Mouse (Mus musculus) adrenal gland, adult 8-10 months (tissue): ENCODE measurements around the gene Spata31d1c. TPM values are rescaled to one million over a fixed set of nuclear protein-coding genes. Genes with fewer than 3 reads are reported as not detected.

Experiments used
- DNase-seq: peaks from one replicate; pipeline ENCODE4 v3.0.0; 2022
- total RNA-seq, 4 experiments: library from RNA; stranded (reverse); gene quantifications; 2 replicates each; pipeline ENCODE4 v1.2.4; 2022

Gene Spata31d1c
- total RNA-seq, result not detected

GRCm38 (mm10) chr13:65032758-65033157 is at the start of gene Spata31d1c:
Spata31d1c (plus strand) TSS chr13:65033058.
- DNase-seq, result no peak

- no peak for DNase-seq
Observed at GRCm38 (mm10) chr13:64988828-64989227, 44.0 kb upstream of the Spata31d1c start.

- DNase-seq, result no peak
Observed at GRCm38 (mm10) chr13:65005414-65005813, 27.4 kb upstream of the Spata31d1c start.

GRCm38 (mm10) chr13:65006760-65007159 is 26.1 kb upstream of the Spata31d1c start:
- DNase-seq, result no peak

GRCm38 (mm10) chr13:65007971-65008370 is 24.9 kb upstream of the Spata31d1c start:
- DNase-seq, result no peak

- no peak for DNase-seq
Observed at GRCm38 (mm10) chr13:65011052-65011738, 21.7 kb upstream of the Spata31d1c start.

- no peak for DNase-seq
Observed at GRCm38 (mm10) chr13:65035057-65035456, 2.2 kb downstream of the Spata31d1c start.

- DNase-seq, result no peak
Observed at GRCm38 (mm10) chr13:65052660-65053059, 19.8 kb downstream of the Spata31d1c start, which contains the start of gene Prss47. Prss47 (minus strand) TSS chr13:65052760.

- no peak for DNase-seq
Observed at GRCm38 (mm10) chr13:65069969-65070368, 37.1 kb downstream of the Spata31d1c start.

Other genes starting within 250 kb of the Spata31d1c start
- under 1 TPM in 3 of 4 experiments, not detected in 1; 0.03 to 0.06 (median 0.05) TPM for gene Cntnap3, start 129.1 kb upstream of the Spata31d1c start, total RNA-seq
- gene Spata31, start 115.7 kb upstream of the Spata31d1c start, total RNA-seq, result not detected
- gene Prss47, start 19.7 kb downstream of the Spata31d1c start, total RNA-seq, result not detected
- 10 to 100 TPM; 42.3 to 48.7 (median 45.9) TPM for gene Mfsd14b, start 79.9 kb downstream of the Spata31d1c start, total RNA-seq
- gene Olfr465-ps1, start 105.0 kb downstream of the Spata31d1c start, total RNA-seq, result not detected
- gene Olfr466, start 117.2 kb downstream of the Spata31d1c start, total RNA-seq, result not detected
- gene Nlrp4f, start 172.9 kb downstream of the Spata31d1c start, total RNA-seq, result under 1 TPM; 0.30 to 0.40 (median 0.33) TPM
- gene Gm10775, start 226.5 kb downstream of the Spata31d1c start, total RNA-seq, result under 1 TPM in 1 of 4 experiments, not detected in 3; 0.28 TPM
- 10 to 100 TPM; 24.5 to 41.4 (median 32.6) TPM for gene Zfp369, start 245.8 kb downstream of the Spata31d1c start, total RNA-seq